ENCODE assay signal across 8 mouse cellular contexts in genomic region chr8:125532177-125532576, GRCm38 (mm10). TPM values are rescaled to one million over a fixed set of nuclear protein-coding genes. Genes with fewer than 3 reads are reported as not detected.
DNase-seq lines count a peak whose midpoint lies in the region; ATAC-seq lines count a peak whose summit lies in the region.

No protein-coding gene starts in this region.

- peaks cover 96% of the 10 kb centered on the region for H3K4me1 ChIP-seq in heart, embryonic 10.5 days
- peaks cover 43% of the 10 kb centered on the region for H3K4me1 ChIP-seq in lung, embryonic 16.5 days (replicated peaks; ENCODE audit: control insufficient read depth, insufficient read depth, low read length)
- peaks cover 65 to 95% of the 10 kb centered on the region in 2 experiments for H3K4me1 ChIP-seq in heart, embryonic 14.5 days (ENCODE audit: control insufficient read depth in 2 of 2, insufficient read depth in 2 of 2, low read length in 2 of 2)
- peaks cover 58% of the 10 kb centered on the region for H3K4me1 ChIP-seq in midbrain, embryonic 16.5 days (ENCODE audit: control insufficient read depth, insufficient read depth, low read length)

- H3K27ac ChIP-seq in heart, embryonic 10.5 days: peak overlapping the region; percentile 63; the same call in 1 of the 2 replicates
- peak overlapping the region; percentile 67 for H3K27ac ChIP-seq in lung, embryonic 16.5 days (ENCODE audit: low read length)
- H3K27ac ChIP-seq in heart, embryonic 14.5 days (replicated peaks in 1 of 2; ENCODE audit: control insufficient read depth in 1 of 2, insufficient read depth in 1 of 2, low read depth in 2 of 2, low read length in 2 of 2): peak overlapping the region; percentile 52 to 71
- peak overlapping the region; percentile 19; the same call in 1 of the 2 replicates for H3K27ac ChIP-seq in midbrain, embryonic 16.5 days (ENCODE audit: low read length)

- peak; percentile 34; the same call in 1 of the 2 replicates for ATAC-seq in lung, embryonic 16.5 days (ENCODE audit: low read depth)
- no peak for ATAC-seq in heart, embryonic 14.5 days (ENCODE audit: insufficient number of reproducible peaks, insufficient read depth, low FRiP score, low read depth)
- no peak for ATAC-seq in midbrain, embryonic 16.5 days
- ATAC-seq in megakaryocyte progenitor cell, adult 5-6 weeks (replicated peaks; ENCODE audit: poor library complexity): no peak

- no peaks in the 10 kb centered on the region for H3K27me3 ChIP-seq in heart, embryonic 10.5 days (ENCODE audit: insufficient read depth, poor library complexity, severe bottlenecking)
- no peaks in the 10 kb centered on the region for H3K27me3 ChIP-seq in lung, embryonic 16.5 days (ENCODE audit: control insufficient read depth, insufficient read depth, low read depth, low read length)
- H3K27me3 ChIP-seq in heart, embryonic 14.5 days (ENCODE audit: control insufficient read depth, insufficient read depth, low read length): no peaks in the 10 kb centered on the region
- no peaks in the 10 kb centered on the region for H3K27me3 ChIP-seq in midbrain, embryonic 16.5 days (ENCODE audit: control insufficient read depth, insufficient read depth, low read depth, low read length)

- no peak for DNase-seq in heart, embryonic 10.5 days (ENCODE audit: low spot score)
- DNase-seq in heart, adult 8-10 months (ENCODE audit: low spot score): no peak
- no peak for DNase-seq in lung, adult 18-20 months
- no peak for DNase-seq in left cerebral cortex, adult 8-10 months (ENCODE audit: low spot score in 2 of 2)

- H3K9ac ChIP-seq in lung, embryonic 16.5 days (ENCODE audit: low read length): no peak overlapping the region
- H3K9ac ChIP-seq in heart, embryonic 14.5 days (ENCODE audit: low read length): peak overlapping the region; percentile 36; the same call in 1 of the 2 replicates
- H3K9ac ChIP-seq in midbrain, embryonic 16.5 days (ENCODE audit: low read depth, low read length): 0 out of 2 replicates have a peak overlapping the region, but pooled peaks have one; percentile 18

- no peak overlapping the region for H3K4me3 ChIP-seq in heart, embryonic 10.5 days
- no peak overlapping the region for H3K4me3 ChIP-seq in lung, embryonic 16.5 days (ENCODE audit: low read length)
- no peak overlapping the region for H3K4me3 ChIP-seq in heart, embryonic 14.5 days (ENCODE audit: control insufficient read depth in 1 of 2, insufficient read depth in 1 of 2, low read depth in 1 of 2, low read length in 2 of 2)
- H3K4me3 ChIP-seq in midbrain, embryonic 16.5 days (ENCODE audit: low read depth, low read length): no peak overlapping the region

- no peak overlapping the region for H3K4me2 ChIP-seq in lung, embryonic 16.5 days (ENCODE audit: low read depth, low read length)
- H3K4me2 ChIP-seq in heart, embryonic 14.5 days (ENCODE audit: low read length): no peak overlapping the region
- H3K4me2 ChIP-seq in midbrain, embryonic 16.5 days (ENCODE audit: low read length): no peak overlapping the region

- H3K36me3 ChIP-seq in heart, embryonic 10.5 days: peaks cover 11% of the 10 kb centered on the region
- no peaks in the 10 kb centered on the region for H3K36me3 ChIP-seq in lung, embryonic 16.5 days (ENCODE audit: control insufficient read depth, insufficient read depth, low read length)
- peaks cover 14% of the 10 kb centered on the region for H3K36me3 ChIP-seq in heart, embryonic 14.5 days (ENCODE audit: control insufficient read depth, insufficient read depth, low read length)
- H3K36me3 ChIP-seq in midbrain, embryonic 16.5 days (ENCODE audit: control insufficient read depth, insufficient read depth, low read length): no peaks in the 10 kb centered on the region

- no peaks in the 10 kb centered on the region for H3K9me3 ChIP-seq in heart, embryonic 10.5 days
- H3K9me3 ChIP-seq in lung, embryonic 16.5 days (ENCODE audit: control insufficient read depth, low read length): no peaks in the 10 kb centered on the region
- H3K9me3 ChIP-seq in heart, embryonic 14.5 days (ENCODE audit: control insufficient read depth, low read length): no peaks in the 10 kb centered on the region
- H3K9me3 ChIP-seq in midbrain, embryonic 16.5 days (replicated peaks; ENCODE audit: control insufficient read depth, low read length, poor library complexity, severe bottlenecking): no peaks in the 10 kb centered on the region

- 30% methylated on average over 7 of the region's 7 CpGs for WGBS in heart, embryonic 10.5 days
- WGBS in lung, embryonic 16.5 days: 27% methylated on average over 7 of the region's 7 CpGs
- 26% methylated on average over 7 of the region's 7 CpGs for WGBS in heart, embryonic 14.5 days
- 35% methylated on average over 7 of the region's 7 CpGs for WGBS in midbrain, embryonic 16.5 days

RNA-seq across cellular contexts. Expression of gene Sipa1l2, which starts 37.4 kb away (rescaled TPM):
- polyA plus RNA-seq in heart, embryonic 10.5 days (2016; fragmentation: Nextera tagmentation; extraction: Ambion mirVana): 24.9 and 32.6 TPM in 2 replicates
- total RNA-seq in heart, adult 8-10 months (2022): 10 to 100 TPM; 41.6 to 49.5 (median 44.5) TPM
- polyA plus RNA-seq in lung, embryonic 16.5 days (2015; fragmentation: Nextera tagmentation; extraction: Ambion mirVana): 13.3 and 14.2 TPM in 2 replicates
- 17.8 and 18.0 TPM in 2 replicates for polyA plus RNA-seq in heart, embryonic 14.5 days (2014; fragmentation: Nextera tagmentation; extraction: Ambion mirVana)
- polyA plus RNA-seq in midbrain, embryonic 16.5 days (2015; fragmentation: Nextera tagmentation; extraction: Ambion mirVana): 21.7 and 26.2 TPM in 2 replicates
- total RNA-seq in left cerebral cortex, adult 8-10 months (2022): 10 to 100 TPM; 37.1 to 40.6 (median 38.6) TPM
- total RNA-seq in megakaryocyte progenitor cell, adult 5-6 weeks (2015): 0.84 and 1.5 TPM in 2 replicates
- total RNA-seq in megakaryocyte progenitor cell, adult 5-6 weeks (2017): 2.0 and 2.3 TPM in 2 replicates
